Mouse (Mus musculus): ENCODE data around the gene Ndufaf7.
A peak's percentile ranks its signal among the peaks of the same experiment; 100 is the strongest.

Ndufaf7 gene

GRCm38 (mm10) chr17:78938927-78939326 lies 2.0 kb downstream of the Ndufaf7 start:
- Histone ChIP-seq H3K4me1 (replicated peaks; ENCODE audit: low read depth, low read length) (peaks cover 41% of the 10 kb centered on the region), H3K27me3 (ENCODE audit: insufficient read depth, low read length) (no peaks in the 10 kb centered on the region), H3K9me3 (ENCODE audit: low read length) (no peaks in the 10 kb centered on the region), H3K4me3 (replicated peaks; ENCODE audit: low read length) (no peak overlapping the region), H3K36me3 (ENCODE audit: insufficient read depth, low read length) (peaks cover 35% of the 10 kb centered on the region)
- no peak for TF ChIP-seq POU5F1 (IDR thresholded peaks at IDR 0.05; ENCODE audit: borderline replicate concordance, low read length)
- TF ChIP-seq NANOG (IDR thresholded peaks at IDR 0.05; ENCODE audit: borderline replicate concordance, low read length): no peak
- TF ChIP-seq CTCF (conservative IDR thresholded peaks at IDR 0.05; ENCODE audit: low read length): no peak

DNA sequence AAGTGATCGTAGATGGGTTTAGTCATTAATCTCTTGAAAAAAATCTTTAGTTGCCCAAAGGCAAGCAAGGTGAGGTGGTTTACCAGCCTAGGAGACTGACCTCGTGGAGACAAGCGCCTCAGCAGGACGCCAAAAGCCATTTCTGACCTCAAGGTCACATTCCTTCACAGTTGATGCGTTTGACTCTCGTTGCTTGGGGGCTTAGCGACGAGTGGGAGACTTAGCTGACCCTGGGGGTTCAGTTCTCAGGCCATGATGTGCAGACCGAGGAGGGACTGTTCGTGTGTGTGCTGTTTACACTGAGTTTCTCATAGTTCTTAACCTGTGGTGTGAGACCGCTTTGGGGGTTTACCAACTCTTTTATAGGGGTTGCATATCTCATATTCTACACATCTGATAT lies 5.6 kb downstream of the Ndufaf7 start:
- Histone ChIP-seq H3K9me3 (ENCODE audit: low read length) (no peaks in the 10 kb centered on the region), H3K4me3 (replicated peaks; ENCODE audit: low read length) (no peak overlapping the region), H3K4me1 (replicated peaks; ENCODE audit: low read depth, low read length) (peaks cover 13% of the 10 kb centered on the region), H3K36me3 (ENCODE audit: insufficient read depth, low read length) (peaks cover 28% of the 10 kb centered on the region), H3K27me3 (ENCODE audit: insufficient read depth, low read length) (no peaks in the 10 kb centered on the region)
- no peak for TF ChIP-seq NANOG (IDR thresholded peaks at IDR 0.05; ENCODE audit: borderline replicate concordance, low read length)
- TF ChIP-seq POU5F1 (IDR thresholded peaks at IDR 0.05; ENCODE audit: borderline replicate concordance, low read length): no peak
- no peak for TF ChIP-seq CTCF (conservative IDR thresholded peaks at IDR 0.05; ENCODE audit: low read length)

GRCm38 (mm10) chr17:78951225-78951624 lies 14.3 kb downstream of the Ndufaf7 start:
- H3K36me3 ChIP-seq (ENCODE audit: insufficient read depth, low read length): peaks cover 65% of the 10 kb centered on the region
- H3K9me3 ChIP-seq (ENCODE audit: low read length): no peaks in the 10 kb centered on the region
- TF ChIP-seq POU5F1 (IDR thresholded peaks at IDR 0.05; ENCODE audit: borderline replicate concordance, low read length) (no peak), CTCF (conservative IDR thresholded peaks at IDR 0.05; ENCODE audit: low read length) (no peak), NANOG (IDR thresholded peaks at IDR 0.05; ENCODE audit: borderline replicate concordance, low read length) (no peak)
- no peaks in the 10 kb centered on the region for H3K27me3 ChIP-seq (ENCODE audit: insufficient read depth, low read length)
- H3K4me1 ChIP-seq (replicated peaks; ENCODE audit: low read depth, low read length): no peaks in the 10 kb centered on the region
- H3K4me3 ChIP-seq (replicated peaks; ENCODE audit: low read length): no peak overlapping the region

GRCm38 (mm10) chr17:78952070-78952469 lies 15.1 kb downstream of the Ndufaf7 start:
- H3K9me3 ChIP-seq (ENCODE audit: low read length): no peaks in the 10 kb centered on the region
- H3K36me3 ChIP-seq (ENCODE audit: insufficient read depth, low read length): peaks cover 60% of the 10 kb centered on the region
- no peaks in the 10 kb centered on the region for H3K27me3 ChIP-seq (ENCODE audit: insufficient read depth, low read length)
- TF ChIP-seq CTCF (conservative IDR thresholded peaks at IDR 0.05; ENCODE audit: low read length): no peak
- TF ChIP-seq NANOG (IDR thresholded peaks at IDR 0.05; ENCODE audit: borderline replicate concordance, low read length): no peak
- no peak for TF ChIP-seq POU5F1 (IDR thresholded peaks at IDR 0.05; ENCODE audit: borderline replicate concordance, low read length)
- H3K4me3 ChIP-seq (replicated peaks; ENCODE audit: low read length): no peak overlapping the region
- H3K4me1 ChIP-seq (replicated peaks; ENCODE audit: low read depth, low read length): no peaks in the 10 kb centered on the region

GRCm38 (mm10) chr17:78953240-78953639 lies 16.3 kb downstream of the Ndufaf7 start:
- H3K4me1 ChIP-seq (replicated peaks; ENCODE audit: low read depth, low read length): no peaks in the 10 kb centered on the region
- H3K9me3 ChIP-seq (ENCODE audit: low read length): no peaks in the 10 kb centered on the region
- peaks cover 59% of the 10 kb centered on the region for H3K36me3 ChIP-seq (ENCODE audit: insufficient read depth, low read length)
- H3K27me3 ChIP-seq (ENCODE audit: insufficient read depth, low read length): no peaks in the 10 kb centered on the region
- H3K4me3 ChIP-seq (replicated peaks; ENCODE audit: low read length): no peak overlapping the region
- no peak for TF ChIP-seq CTCF (conservative IDR thresholded peaks at IDR 0.05; ENCODE audit: low read length)
- no peak for TF ChIP-seq NANOG (IDR thresholded peaks at IDR 0.05; ENCODE audit: borderline replicate concordance, low read length)
- TF ChIP-seq POU5F1 (IDR thresholded peaks at IDR 0.05; ENCODE audit: borderline replicate concordance, low read length): no peak

DNA sequence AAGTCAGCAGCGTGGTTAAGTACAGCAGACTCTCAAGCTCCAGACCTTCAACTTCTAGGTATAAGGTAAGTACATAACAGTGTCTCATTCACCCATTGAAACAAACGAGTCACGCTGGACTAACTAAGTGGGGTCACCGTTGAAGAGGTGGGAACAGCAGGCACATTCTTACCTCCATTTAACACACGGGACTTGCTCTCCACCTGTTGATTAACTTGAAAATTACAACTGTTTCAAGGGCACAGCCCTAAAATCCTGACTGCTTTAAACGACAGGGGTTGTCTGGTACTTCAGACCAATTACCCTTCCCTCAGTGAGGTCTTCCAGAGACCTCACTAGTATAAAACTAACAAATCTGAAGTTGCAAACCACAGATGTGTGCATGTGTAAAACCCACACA lies 22.5 kb downstream of the Ndufaf7 start:
- Histone ChIP-seq H3K36me3 (ENCODE audit: insufficient read depth, low read length) (peaks cover 40% of the 10 kb centered on the region), H3K4me3 (replicated peaks; ENCODE audit: low read length) (no peak overlapping the region), H3K4me1 (replicated peaks; ENCODE audit: low read depth, low read length) (no peaks in the 10 kb centered on the region), H3K27me3 (ENCODE audit: insufficient read depth, low read length) (no peaks in the 10 kb centered on the region), H3K9me3 (ENCODE audit: low read length) (no peaks in the 10 kb centered on the region)
- 0 out of 2 replicates have a peak, but pooled peaks have one; percentile 3 for TF ChIP-seq CTCF (conservative IDR thresholded peaks at IDR 0.05; ENCODE audit: low read length)
- TF ChIP-seq NANOG (IDR thresholded peaks at IDR 0.05; ENCODE audit: borderline replicate concordance, low read length): no peak

DNA sequence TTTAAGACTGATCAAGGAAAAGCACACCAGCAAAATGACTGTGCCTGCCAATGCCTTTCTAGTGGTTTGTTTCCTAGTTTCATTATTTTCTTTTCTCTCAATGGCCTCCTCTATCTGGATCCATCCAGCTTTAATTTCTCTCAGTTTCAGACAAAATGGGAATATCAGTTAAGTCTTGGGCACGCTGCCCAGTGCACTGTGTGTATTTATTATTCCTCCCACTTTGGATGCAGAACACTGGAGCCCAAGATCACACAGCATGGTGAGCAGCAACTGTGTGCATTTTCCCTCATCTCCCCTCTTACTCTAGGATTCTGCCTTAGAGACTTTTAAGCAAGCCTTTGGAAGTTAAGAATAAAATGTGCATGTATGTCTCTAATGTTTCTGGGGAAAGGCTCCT lies 27.5 kb downstream of the Ndufaf7 start:
- Histone ChIP-seq H3K4me1 (replicated peaks; ENCODE audit: low read depth, low read length) (no peaks in the 10 kb centered on the region), H3K27me3 (ENCODE audit: insufficient read depth, low read length) (no peaks in the 10 kb centered on the region), H3K4me3 (replicated peaks; ENCODE audit: low read length) (no peak overlapping the region), H3K9me3 (ENCODE audit: low read length) (no peaks in the 10 kb centered on the region), H3K36me3 (ENCODE audit: insufficient read depth, low read length) (peaks cover 21% of the 10 kb centered on the region)
- TF ChIP-seq NANOG (IDR thresholded peaks at IDR 0.05; ENCODE audit: borderline replicate concordance, low read length) (no peak), CTCF (conservative IDR thresholded peaks at IDR 0.05; ENCODE audit: low read length) (no peak)

DNA sequence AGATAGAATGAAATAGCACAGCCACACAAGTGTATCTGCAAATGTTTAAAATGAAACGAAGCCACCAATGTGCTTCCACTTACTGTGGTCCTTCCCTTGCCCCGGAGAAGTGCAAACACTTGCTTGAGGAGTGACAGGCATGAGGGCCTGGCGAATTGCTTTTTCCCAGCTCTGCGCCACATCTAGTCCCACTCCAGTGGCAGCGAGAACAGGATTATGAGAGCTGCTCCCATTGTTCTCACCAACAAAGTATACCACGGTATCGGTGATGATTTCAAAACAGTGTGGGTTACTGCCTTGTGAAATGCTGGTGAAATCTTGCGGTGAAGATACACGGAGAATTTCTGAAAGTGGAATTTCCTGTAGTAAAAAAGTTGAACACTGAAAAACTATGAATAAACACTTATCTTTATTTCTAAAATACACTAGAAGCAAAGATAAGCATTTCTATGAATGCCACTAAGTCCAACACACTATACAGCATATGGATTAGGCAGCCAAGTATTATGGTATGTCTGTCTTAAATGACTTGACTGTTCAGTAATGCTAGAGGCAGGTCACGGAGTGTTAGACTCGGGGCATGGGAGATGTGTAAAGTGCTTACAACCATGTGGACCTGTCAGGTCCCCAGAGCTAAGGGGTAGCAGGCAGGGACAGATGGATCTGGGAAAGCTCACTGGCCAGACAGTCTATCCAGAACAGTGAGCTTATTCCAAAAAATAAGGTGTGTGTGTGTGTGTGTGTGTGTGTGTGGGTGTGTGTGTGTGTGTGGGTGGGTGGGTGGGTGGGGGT lies 29.4 kb downstream of the Ndufaf7 start:
- Histone ChIP-seq H3K36me3 (ENCODE audit: insufficient read depth, low read length) (peaks cover 14% of the 10 kb centered on the region), H3K27me3 (ENCODE audit: insufficient read depth, low read length) (no peaks in the 10 kb centered on the region)

GRCm38 (mm10) chr17:78968500-78968899 lies 31.6 kb downstream of the Ndufaf7 start:
- Histone ChIP-seq H3K36me3 (ENCODE audit: insufficient read depth, low read length) (peaks cover 15% of the 10 kb centered on the region), H3K4me3 (replicated peaks; ENCODE audit: low read length) (no peak overlapping the region), H3K9me3 (ENCODE audit: low read length) (no peaks in the 10 kb centered on the region), H3K4me1 (replicated peaks; ENCODE audit: low read depth, low read length) (no peaks in the 10 kb centered on the region), H3K27me3 (ENCODE audit: insufficient read depth, low read length) (no peaks in the 10 kb centered on the region)
- TF ChIP-seq CTCF (conservative IDR thresholded peaks at IDR 0.05; ENCODE audit: low read length) (no peak), NANOG (IDR thresholded peaks at IDR 0.05; ENCODE audit: borderline replicate concordance, low read length) (no peak), POU5F1 (IDR thresholded peaks at IDR 0.05; ENCODE audit: borderline replicate concordance, low read length) (no peak)

More for the DNA sequence above, 29.4 kb downstream of the Ndufaf7 start:
- Histone ChIP-seq H3K9me3 (ENCODE audit: low read length) (no peaks in the 10 kb centered on the region), H3K4me3 (replicated peaks; ENCODE audit: low read length) (no peak overlapping the region), H3K4me1 (replicated peaks; ENCODE audit: low read depth, low read length) (no peaks in the 10 kb centered on the region)
- TF ChIP-seq CTCF (conservative IDR thresholded peaks at IDR 0.05; ENCODE audit: low read length) (no peak), NANOG (IDR thresholded peaks at IDR 0.05; ENCODE audit: borderline replicate concordance, low read length) (no peak), POU5F1 (IDR thresholded peaks at IDR 0.05; ENCODE audit: borderline replicate concordance, low read length) (no peak)
